Mouse (Mus musculus): ENCODE results near the gene Cyb561a3. TPM values are rescaled to one million over a fixed set of nuclear protein-coding genes. Genes with fewer than 3 reads are reported as not detected.

Cyb561a3 gene
- total RNA-seq, 2 experiments from 2014 or later: 9.5 to 10.0 TPM

GRCm38 (mm10) chr19:10589127-10589857, 12.3 kb downstream of the Cyb561a3 start:
- intact Hi-C loops (cut with DNase I): no loop called here
- DNase-seq (ENCODE audit: low spot score): no peak

- DNase-seq (ENCODE audit: low spot score): no peak
- intact Hi-C loops (cut with DNase I): no loop called here
Measured at GRCm38 (mm10) chr19:10590301-10590700, 13.3 kb downstream of the Cyb561a3 start.

GRCm38 (mm10) chr19:10591659-10592377, 14.8 kb downstream of the Cyb561a3 start:
- DNase-seq (ENCODE audit: low spot score): no peak
- intact Hi-C loops (cut with DNase I): no loop called here

GRCm38 (mm10) chr19:10598188-10598587, 21.2 kb downstream of the Cyb561a3 start:
- no peak for DNase-seq (ENCODE audit: low spot score)
- intact Hi-C loops (cut with DNase I): no loop called here

GRCm38 (mm10) chr19:10599648-10600047, 22.7 kb downstream of the Cyb561a3 start:
- DNase-seq (ENCODE audit: low spot score): no peak
- intact Hi-C loops (cut with DNase I): no loop called here

- intact Hi-C loops (cut with DNase I): no loop called here
Measured at GRCm38 (mm10) chr19:10602247-10602769, 25.3 kb downstream of the Cyb561a3 start.

GRCm38 (mm10) chr19:10602787-10603186, 25.8 kb downstream of the Cyb561a3 start:
- peak; percentile 69 for DNase-seq (ENCODE audit: low spot score)
- intact Hi-C loops (cut with DNase I): no loop called here

More at GRCm38 (mm10) chr19:10602247-10602769, 25.3 kb downstream of the Cyb561a3 start:
- DNase-seq (ENCODE audit: low spot score): no peak

GRCm38 (mm10) chr19:10603660-10604523, 26.9 kb downstream of the Cyb561a3 start:
- DNase-seq (ENCODE audit: low spot score): no peak
- intact Hi-C loops (cut with DNase I): loop anchor here (1.0 to 2.0 kb wide), 2 partner anchors 27 to 47 kb away; partner anchors contain the start of genes Cyb561a3, Tmem138 and Tmem216

GRCm38 (mm10) chr19:10604534-10604933, 27.6 kb downstream of the Cyb561a3 start:
- intact Hi-C loops (cut with DNase I): loop anchor here (1.0 to 2.0 kb wide), 2 partner anchors 27 to 48 kb away; partner anchors contain the start of genes Cyb561a3, Tmem138 and Tmem216
- no peak for DNase-seq (ENCODE audit: low spot score)

GRCm38 (mm10) chr19:10605293-10605900, 28.4 kb downstream of the Cyb561a3 start, which contains the start of the genes Ddb1 and Tkfc:
Gene Ddb1, plus strand, starts transcription at chr19:10605327.
Gene Tkfc, minus strand, starts transcription at chr19:10605654.
- intact Hi-C loops (cut with DNase I): loop anchor here (2.0 kb wide), 1 partner anchor 49 kb away; the partner anchor contains the start of gene Tmem216
- peak; percentile 98 for DNase-seq (ENCODE audit: low spot score)

GRCm38 (mm10) chr19:10605901-10606622, 29.1 kb downstream of the Cyb561a3 start:
- intact Hi-C loops (cut with DNase I): loop anchor here (2.0 kb wide), 1 partner anchor 49 kb away; the partner anchor contains the start of gene Tmem216

GRCm38 (mm10) chr19:10608573-10609240, 31.7 kb downstream of the Cyb561a3 start:
- DNase-seq (ENCODE audit: low spot score): no peak
- intact Hi-C loops (cut with DNase I): no loop called here

More at GRCm38 (mm10) chr19:10605901-10606622, 29.1 kb downstream of the Cyb561a3 start:
- DNase-seq (ENCODE audit: low spot score): no peak

- intact Hi-C loops (cut with DNase I): no loop called here
- no peak for DNase-seq (ENCODE audit: low spot score)
Measured at GRCm38 (mm10) chr19:10634106-10634871, 57.3 kb downstream of the Cyb561a3 start, which contains the start of gene Vwce. Gene Vwce, plus strand, starts transcription at chr19:10634213.

- peak; percentile 16 for DNase-seq (ENCODE audit: low spot score)
- intact Hi-C loops (cut with DNase I): no loop called here
Measured at GRCm38 (mm10) chr19:10634872-10635318, 57.9 kb downstream of the Cyb561a3 start.

GRCm38 (mm10) chr19:10637840-10638239, 60.9 kb downstream of the Cyb561a3 start:
- DNase-seq (ENCODE audit: low spot score): no peak

GRCm38 (mm10) chr19:10640080-10640479, 63.1 kb downstream of the Cyb561a3 start:
- no peak for DNase-seq (ENCODE audit: low spot score)
- intact Hi-C loops (cut with DNase I): no loop called here

More at GRCm38 (mm10) chr19:10637840-10638239, 60.9 kb downstream of the Cyb561a3 start:
- intact Hi-C loops (cut with DNase I): no loop called here

All from heart, postnatal 25 days (tissue).